Mouse (Mus musculus) MEL (cell line): ENCODE results near the gene Sgcd. TPM values are rescaled to one million over a fixed set of nuclear protein-coding genes. Genes with fewer than 3 reads are reported as not detected.

Experiments
- DNase-seq: peaks from one replicate; pipeline ENCODE4 v3.0.0; 2011; ENCODE audit warnings: low read depth, low spot score
- H3K27ac ChIP-seq: 2 replicates; pipeline ENCODE4 v1.5.1; 2012; ENCODE audit warnings: low read depth, mild to moderate bottlenecking, control low read depth, low read length, moderate library complexity; ENCODE audit not compliant: control insufficient read depth
- H3K27me3 ChIP-seq, 2 experiments: fragments of 150-350 bp in 1 of 2; sonication (generic) in 1 of 2; 2 replicates each; pipeline ENCODE4 v1.6.1; 2012; ENCODE audit warnings: low read length in 2 of 2, mild to moderate bottlenecking in 2 of 2, improper control_type of control experiment in 1 of 2, moderate library complexity in 1 of 2; ENCODE audit not compliant: insufficient read depth in 2 of 2, control insufficient read depth in 1 of 2
- H3K36me3 ChIP-seq, 2 experiments: 2 replicates each; pipeline ENCODE4 v1.6.1; 2012 to 2014; ENCODE audit warnings: low read length in 2 of 2, improper control_type of control experiment in 1 of 2, inconsistent platforms in 1 of 2, mild to moderate bottlenecking in 1 of 2; ENCODE audit not compliant: insufficient read depth in 2 of 2, control insufficient read depth in 1 of 2
- H3K4me1 ChIP-seq, 2 experiments: fragments of 150-350 bp in 1 of 2; sonication (generic) in 1 of 2; 2 replicates each; pipeline ENCODE4 v1.6.1; 2012; ENCODE audit warnings: low read length in 2 of 2, improper control_type of control experiment in 1 of 2, mild to moderate bottlenecking in 1 of 2; ENCODE audit not compliant: insufficient read depth in 2 of 2, control insufficient read depth in 1 of 2
- H3K4me3 ChIP-seq, 2 experiments: fragments of 150-350 bp in 1 of 2; sonication (generic) in 1 of 2; 2 replicates each; pipeline ENCODE4 v1.5.1; 2012; ENCODE audit warnings: low read depth in 2 of 2, low read length in 2 of 2, mild to moderate bottlenecking in 2 of 2, moderate library complexity in 2 of 2, control low read depth in 1 of 2, improper control_type of control experiment in 1 of 2; ENCODE audit not compliant: control insufficient read depth in 1 of 2, insufficient read depth in 1 of 2
- H3K79me2 ChIP-seq: 2 replicates; pipeline ENCODE4 v1.6.1; 2012; ENCODE audit warnings: mild to moderate bottlenecking, low read length, moderate library complexity; ENCODE audit not compliant: control insufficient read depth, poor library complexity, insufficient read depth
- H3K9ac ChIP-seq: 2 replicates; pipeline ENCODE4 v1.6.1; 2012; ENCODE audit warnings: low read depth, mild to moderate bottlenecking, control low read depth, low read length, moderate library complexity; ENCODE audit not compliant: control insufficient read depth, poor library complexity, severe bottlenecking
- H3K9me3 ChIP-seq: fragments of 150-350 bp; sonication (generic); replicated peaks from 2 replicates; pipeline ENCODE4 v1.6.1; 2012; ENCODE audit warnings: mild to moderate bottlenecking, low read length, improper control_type of control experiment, moderate library complexity; ENCODE audit not compliant: insufficient read depth
- BHLHE40 ChIP-seq: IDR thresholded peaks from 2 replicates; pipeline ENCODE4 v1.6.1; 2012; ENCODE audit warnings: low read depth, mild to moderate bottlenecking, inconsistent platforms, low read length, improper control_type of control experiment, borderline replicate concordance
- CHD1 ChIP-seq: IDR thresholded peaks from 2 replicates; pipeline ENCODE4 v1.6.1; 2012; ENCODE audit warnings: low read depth, mild to moderate bottlenecking, inconsistent platforms, low read length, improper control_type of control experiment
- CHD2 ChIP-seq: IDR thresholded peaks from 2 replicates; pipeline ENCODE4 v1.6.1; 2011; ENCODE audit warnings: low read length, improper control_type of control experiment
- EP300 ChIP-seq, 2 experiments: IDR thresholded peaks; 2 replicates each; pipeline ENCODE4 v1.6.1; 2011; ENCODE audit warnings: improper control_type of control experiment in 2 of 2, low read length in 2 of 2, low read depth in 1 of 2, mild to moderate bottlenecking in 1 of 2
- ETS1 ChIP-seq: IDR thresholded peaks from 2 replicates; pipeline ENCODE4 v1.6.1; 2012; ENCODE audit warnings: low read depth, mild to moderate bottlenecking, inconsistent platforms, low read length, improper control_type of control experiment, moderate library complexity
- GATA1 ChIP-seq: IDR thresholded peaks from 2 replicates; pipeline ENCODE4 v1.6.1; 2011; ENCODE audit warnings: low read depth, low read length, improper control_type of control experiment
- HCFC1 ChIP-seq: IDR thresholded peaks from 2 replicates; pipeline ENCODE4 v1.6.1; 2012; ENCODE audit warnings: low read depth, mild to moderate bottlenecking, inconsistent platforms, low read length, improper control_type of control experiment, moderate library complexity
- KAT2A ChIP-seq: conservative IDR thresholded peaks from 2 replicates; pipeline ENCODE4 v1.6.1; 2012; ENCODE audit warnings: low read depth, low read length, improper control_type of control experiment, inconsistent platforms
- MAFK ChIP-seq: IDR thresholded peaks from 2 replicates; pipeline ENCODE4 v1.6.1; 2011; ENCODE audit warnings: low read depth, mild to moderate bottlenecking, low read length, improper control_type of control experiment, borderline replicate concordance
- MAZ ChIP-seq: IDR thresholded peaks from 2 replicates; pipeline ENCODE4 v1.6.1; 2012; ENCODE audit warnings: low read depth, mild to moderate bottlenecking, inconsistent platforms, low read length, improper control_type of control experiment
- MXI1 ChIP-seq: IDR thresholded peaks from 2 replicates; pipeline ENCODE4 v1.6.1; 2011; ENCODE audit warnings: mild to moderate bottlenecking, low read depth, low read length, improper control_type of control experiment
- NRF1 ChIP-seq: IDR thresholded peaks from 2 replicates; pipeline ENCODE4 v1.6.1; 2014; ENCODE audit warnings: low read depth, mild to moderate bottlenecking, inconsistent platforms, low read length, improper control_type of control experiment, moderate library complexity; ENCODE audit not compliant: poor library complexity, insufficient read depth, severe bottlenecking
- POLR2AphosphoS5 ChIP-seq: IDR thresholded peaks from 2 replicates; pipeline ENCODE4 v1.6.1; 2012; ENCODE audit warnings: low read depth, borderline replicate concordance, mild to moderate bottlenecking, inconsistent platforms, low read length, moderate library complexity, mixed read lengths
- RAD21 ChIP-seq: IDR thresholded peaks from 2 replicates; pipeline ENCODE4 v1.6.1; 2011; ENCODE audit warnings: mild to moderate bottlenecking, low read depth, low read length, improper control_type of control experiment
- RCOR1 ChIP-seq: IDR thresholded peaks from 2 replicates; pipeline ENCODE4 v1.6.1; 2012; ENCODE audit warnings: low read depth, mild to moderate bottlenecking, inconsistent platforms, low read length, improper control_type of control experiment
- SMC3 ChIP-seq: IDR thresholded peaks from 2 replicates; pipeline ENCODE4 v1.6.1; 2011; ENCODE audit warnings: low read depth, low read length, improper control_type of control experiment
- TAL1 ChIP-seq: IDR thresholded peaks from 2 replicates; pipeline ENCODE4 v1.6.1; 2012; ENCODE audit warnings: mild to moderate bottlenecking, inconsistent platforms, low read length, moderate library complexity, mixed read lengths
- TCF12 ChIP-seq: IDR thresholded peaks from 2 replicates; pipeline ENCODE4 v1.6.1; 2014; ENCODE audit warnings: low read depth, mild to moderate bottlenecking, inconsistent platforms, low read length, improper control_type of control experiment, moderate library complexity
- UBTF ChIP-seq: IDR thresholded peaks from 2 replicates; pipeline ENCODE4 v1.6.1; 2012; ENCODE audit warnings: low read depth, mild to moderate bottlenecking, inconsistent platforms, low read length, improper control_type of control experiment, moderate library complexity, borderline replicate concordance; ENCODE audit not compliant: insufficient read depth
- USF2 ChIP-seq, 2 experiments: IDR thresholded peaks; 2 replicates each; pipeline ENCODE4 v1.6.1; 2011 to 2012; ENCODE audit warnings: improper control_type of control experiment in 2 of 2, low read length in 2 of 2, borderline replicate concordance in 1 of 2, inconsistent platforms in 1 of 2, low read depth in 1 of 2, mild to moderate bottlenecking in 1 of 2; ENCODE audit not compliant: insufficient read depth in 1 of 2
- polyA plus RNA-seq, 2 experiments: library from polyadenylated mRNA; stranded (reverse) in 1 of 2; unstranded in 1 of 2; fragments of >175 nt in 1 of 2; fragments of >200 nt in 1 of 2; gene quantifications; 2 replicates each; pipeline versions ENCODE4 v1.2.1 to v1.2.4; 2012; ENCODE audit warnings: low replicate concordance in 2 of 2, low read depth in 1 of 2; ENCODE audit not compliant: insufficient read length in 2 of 2, insufficient read depth in 1 of 2, missing spikeins in 1 of 2
- total RNA-seq: library from RNA; depleted of rRNA; stranded (reverse); fragments of 300-350 nt; gene quantifications from 2 replicates; pipeline ENCODE4 v1.2.3, GENCODE M21; 2012

The Sgcd gene
- total and polyA plus RNA-seq, 3 experiments, result not detected

GRCm38 (mm10) chr11:47110314-47110713 lies 878.5 kb downstream of the Sgcd start:
- Histone ChIP-seq H3K27me3 (no peaks in the 10 kb centered on the region), H3K36me3 (no peaks in the 10 kb centered on the region), H3K27ac (no peak overlapping the region), H3K79me2 (no peaks in the 10 kb centered on the region), H3K4me1 (no peaks in the 10 kb centered on the region), H3K9ac (no peak overlapping the region), H3K4me3 (no peak overlapping the region), H3K9me3 (no peaks in the 10 kb centered on the region)
- no peak for TF ChIP-seq USF2 (IDR thresholded peaks at IDR 0.05; ENCODE audit: borderline replicate concordance in 1 of 2, insufficient read depth in 1 of 2, low read depth in 1 of 2, low read length in 2 of 2)
- TF ChIP-seq GATA1, result no peak
- TF ChIP-seq MAZ, result no peak
- no peak for TF ChIP-seq KAT2A
- TF ChIP-seq HCFC1, result no peak
- TF ChIP-seq ETS1, result no peak
- TF ChIP-seq MAFK, result no peak
- TF ChIP-seq POLR2AphosphoS5, result no peak
- no peak for TF ChIP-seq TCF12
- no peak for TF ChIP-seq CHD1
- TF ChIP-seq RCOR1, result no peak
- TF ChIP-seq BHLHE40, result no peak
- TF ChIP-seq EP300 (IDR thresholded peaks at IDR 0.05; ENCODE audit: low read depth in 1 of 2, low read length in 2 of 2), result no peak
- TF ChIP-seq SMC3, result no peak
- TF ChIP-seq MXI1, result no peak
- TF ChIP-seq UBTF, result no peak
- no peak for DNase-seq

GRCm38 (mm10) chr11:47107661-47108060 lies 881.1 kb downstream of the Sgcd start:
- Histone ChIP-seq H3K9me3 (no peaks in the 10 kb centered on the region), H3K27me3 (no peaks in the 10 kb centered on the region), H3K36me3 (no peaks in the 10 kb centered on the region), H3K4me1 (no peaks in the 10 kb centered on the region), H3K9ac (no peak overlapping the region), H3K27ac (no peak overlapping the region), H3K79me2 (no peaks in the 10 kb centered on the region), H3K4me3 (no peak overlapping the region)
- TF ChIP-seq NRF1 (no peak), MAFK (no peak), CHD2 (no peak), KAT2A (no peak), TAL1 (no peak), RAD21 (no peak)
- DNase-seq, result no peak
